Mouse (Mus musculus) intestine, embryonic 16.5 days (tissue): ENCODE data around the gene Taf1d. TPM values are rescaled to one million over a fixed set of nuclear protein-coding genes. Genes with fewer than 3 reads are reported as not detected.
A peak's percentile ranks its signal among the peaks of the same experiment; 100 is the strongest.

ENCODE experiments used
- ATAC-seq: fragments of 200-750 bp; cut with Nextera tagmentation; 2 replicates; pipeline ENCODE4 v1.8.0; 2017; ENCODE audit warnings: moderate TSS enrichment, moderate library complexity
- H3K27ac ChIP-seq: fragments of 300-500 bp; sonication (generic); 2 replicates; pipeline ENCODE4 v1.5.1; 2014; ENCODE audit warnings: mild to moderate bottlenecking, low read length
- H3K27me3 ChIP-seq: fragments of 300-500 bp; sonication (generic); replicated peaks from 2 replicates; pipeline ENCODE4 v1.6.1; 2014; ENCODE audit warnings: low read length, control low read depth, mixed read lengths; ENCODE audit not compliant: control insufficient read depth, insufficient read depth
- H3K36me3 ChIP-seq: fragments of 300-500 bp; sonication (generic); 2 replicates; pipeline ENCODE4 v1.6.1; 2014; ENCODE audit warnings: low read length, control low read depth; ENCODE audit not compliant: control insufficient read depth, insufficient read depth
- H3K4me1 ChIP-seq: fragments of 300-500 bp; sonication (generic); 2 replicates; pipeline ENCODE4 v1.6.1; 2014; ENCODE audit warnings: low read length, control low read depth, mixed read lengths; ENCODE audit not compliant: control insufficient read depth, insufficient read depth
- H3K4me2 ChIP-seq: fragments of 300-500 bp; sonication (generic); 2 replicates; pipeline ENCODE4 v1.6.1; 2014; ENCODE audit warnings: low read depth, low read length, control low read depth
- H3K4me3 ChIP-seq: fragments of 300-500 bp; sonication (generic); 2 replicates; pipeline ENCODE4 v1.5.1; 2014; ENCODE audit warnings: mild to moderate bottlenecking, low read length
- H3K9ac ChIP-seq: fragments of 300-500 bp; sonication (generic); 2 replicates; pipeline ENCODE4 v1.6.1; 2014; ENCODE audit warnings: low read depth, low read length
- H3K9me3 ChIP-seq: fragments of 300-500 bp; sonication (generic); 2 replicates; pipeline ENCODE4 v1.6.1; 2016; ENCODE audit warnings: low read length, control low read depth; ENCODE audit not compliant: control insufficient read depth
- WGBS: fragments of 180-500 bp; shearing (Covaris S2); extraction: QIAGEN DNeasy Blood & Tissue Kit; methylation state at CpG from one replicate; pipeline ENCODE4 v1.1.7; 2014; 5-methylcytosine and 5-hydroxymethylcytosine counted together
- microRNA-seq: library from miRNA; unstranded; fragments of <30 nt; microRNA quantifications from one replicate; pipeline ENCODE4, GENCODE M21; 2016
- polyA plus RNA-seq: library from polyadenylated mRNA; unstranded; fragments of >200 nt; fragmentation: Nextera tagmentation; extraction: Ambion mirVana; gene quantifications from 2 replicates; pipeline ENCODE4 v1.2.1, GENCODE M21; 2015

Gene Taf1d
- polyA plus RNA-seq, 1 experiment from 2014 or later = 56.9 TPM

GRCm38 (mm10) chr9:15365856-15366255 is 59.8 kb downstream of the Taf1d start:
- no peaks in the 10 kb centered on the region for H3K4me1 ChIP-seq
- H3K9ac ChIP-seq = no peak overlapping the region
- no peak overlapping the region for H3K4me2 ChIP-seq
- H3K27ac ChIP-seq = no peak overlapping the region
- WGBS = 95% methylated on average over 1 of the region's 1 CpGs
- no peaks in the 10 kb centered on the region for H3K36me3 ChIP-seq
- no peak overlapping the region for H3K4me3 ChIP-seq
- H3K27me3 ChIP-seq = no peaks in the 10 kb centered on the region
- ATAC-seq = peak; percentile 31; the same call in 1 of the 2 replicates
- H3K9me3 ChIP-seq = no peaks in the 10 kb centered on the region

- H3K27me3 ChIP-seq = no peaks in the 10 kb centered on the region
- no peaks in the 10 kb centered on the region for H3K4me1 ChIP-seq
- no peak overlapping the region for H3K9ac ChIP-seq
- 71% methylated on average over 2 of the region's 2 CpGs for WGBS
- no peaks in the 10 kb centered on the region for H3K9me3 ChIP-seq
- H3K36me3 ChIP-seq = no peaks in the 10 kb centered on the region
- ATAC-seq = no peak
- H3K27ac ChIP-seq = no peak overlapping the region
- H3K4me3 ChIP-seq = no peak overlapping the region
- H3K4me2 ChIP-seq = no peak overlapping the region
Measured at GRCm38 (mm10) chr9:15366260-15366659, 60.2 kb downstream of the Taf1d start.

Small RNA genes lying within 50 kb of the gene (microRNA-seq; reads per million reads assigned to microRNA genes)
- gene Gm49349 (not detected), gene mmu-mir-7650 (not detected)

Other genes starting within 250 kb of the Taf1d start
- not detected in 2 replicates for gene Hephl1, start 194.1 kb upstream of the Taf1d start, polyA plus RNA-seq
- gene Vstm5, start 67.2 kb upstream of the Taf1d start, polyA plus RNA-seq = 7.7 and 9.2 TPM in 2 replicates
- gene Med17, start 26.3 kb upstream of the Taf1d start, polyA plus RNA-seq = 26.6 and 27.4 TPM in 2 replicates
- 8.5 and 9.3 TPM in 2 replicates for gene 4931406C07Rik, start 234 bp downstream of the Taf1d start, polyA plus RNA-seq
- 8.0 and 9.6 TPM in 2 replicates for gene Cep295, start 51.6 kb downstream of the Taf1d start, polyA plus RNA-seq
- gene Smco4, start 187.2 kb downstream of the Taf1d start, polyA plus RNA-seq = 2.5 and 3.4 TPM in 2 replicates